Mouse (Mus musculus) kidney, postnatal 0 days (tissue): ENCODE results near the gene Caprin1. TPM values are rescaled to one million over a fixed set of nuclear protein-coding genes. Genes with fewer than 3 reads are reported as not detected.
A peak's percentile ranks its signal among the peaks of the same experiment; 100 is the strongest.

ENCODE experiments used
- ATAC-seq: fragments of 200-750 bp; cut with Nextera tagmentation; replicated peaks from 2 replicates; pipeline ENCODE4 v1.8.0; 2017; ENCODE audit warnings: low read depth, moderate number of reproducible peaks, moderate TSS enrichment, moderate library complexity; ENCODE audit not compliant: low FRiP score
- DNase-seq: peaks from one replicate; pipeline ENCODE4 v3.0.0-alpha.2; 2016; ENCODE audit warnings: low spot score
- H3K27ac ChIP-seq: fragments of 300-500 bp; sonication (generic); 2 replicates; pipeline ENCODE4 v1.5.1; 2014; ENCODE audit warnings: mild to moderate bottlenecking
- H3K27me3 ChIP-seq: fragments of 300-500 bp; sonication (generic); 2 replicates; pipeline ENCODE4 v1.6.1; 2014; ENCODE audit warnings: low read length, mixed read lengths; ENCODE audit not compliant: insufficient read depth
- H3K36me3 ChIP-seq: fragments of 300-500 bp; sonication (generic); 2 replicates; pipeline ENCODE4 v1.6.1; 2014; ENCODE audit warnings: low read length, mixed read lengths; ENCODE audit not compliant: insufficient read depth
- H3K4me1 ChIP-seq: fragments of 300-500 bp; sonication (generic); replicated peaks from 2 replicates; pipeline ENCODE4 v1.6.1; 2014; ENCODE audit warnings: antibody characterized with exemption, low read length, mixed read lengths; ENCODE audit not compliant: insufficient read depth
- H3K4me2 ChIP-seq: fragments of 300-500 bp; sonication (generic); 2 replicates; pipeline ENCODE4 v1.6.1; 2014; ENCODE audit warnings: mild to moderate bottlenecking, low read length, moderate library complexity, mixed read lengths
- H3K4me3 ChIP-seq: fragments of 300-500 bp; sonication (generic); replicated peaks from 2 replicates; pipeline ENCODE4 v1.5.1; 2014; ENCODE audit warnings: low read depth, low read length
- H3K9ac ChIP-seq: fragments of 300-500 bp; sonication (generic); 2 replicates; pipeline ENCODE4 v1.6.1; 2014; ENCODE audit warnings: low read depth, low read length
- H3K9me3 ChIP-seq: fragments of 300-500 bp; sonication (generic); replicated peaks from 2 replicates; pipeline ENCODE4 v1.6.1; 2016; ENCODE audit warnings: low read length, inconsistent platforms, mixed read lengths
- CTCF ChIP-seq: IDR thresholded peaks from 2 replicates; pipeline ENCODE4 v1.5.1; 2016; ENCODE audit warnings: antibody characterized with exemption, low read depth, mild to moderate bottlenecking, moderate library complexity
- WGBS: fragments of 180-500 bp; shearing (Covaris S2); extraction: QIAGEN DNeasy Blood & Tissue Kit; methylation state at CpG from one replicate; pipeline ENCODE4 v1.1.7; 2014; 5-methylcytosine and 5-hydroxymethylcytosine counted together
- polyA plus RNA-seq: library from polyadenylated mRNA; unstranded; fragments of >200 nt; fragmentation: Nextera tagmentation; extraction: Ambion mirVana; gene quantifications from 2 replicates; pipeline ENCODE4 v1.2.1, GENCODE M21; 2015

The Caprin1 gene
- polyA plus RNA-seq, result 206 and 215 TPM in 2 replicates

GRCm38 (mm10) chr2:103797491-103798009 lies at the start of gene Caprin1:
TSS of gene Caprin1 (minus strand) at chr2:103797649.
- whole genome bisulfite sequencing, result under 1% methylated on average over 33 of the region's 33 CpGs
- H3K4me1 ChIP-seq, result 0 out of 2 replicates have a peak, but pooled peaks cover 10% of the 10 kb centered on the region
- peak; percentile 94 for ATAC-seq
- H3K27me3 ChIP-seq, result no peaks in the 10 kb centered on the region
- peak within 1 kb of the TSS; percentile 100 for H3K27ac ChIP-seq
- peak within 1 kb of the TSS; percentile 97 for H3K9ac ChIP-seq
- no peaks in the 10 kb centered on the region for H3K9me3 ChIP-seq
- H3K36me3 ChIP-seq, result no peaks in the 10 kb centered on the region
- peak within 1 kb of the TSS; percentile 87 for H3K4me3 ChIP-seq
- TF ChIP-seq CTCF, result no peak
- DNase-seq, result peak; percentile 98
- H3K4me2 ChIP-seq, result peak within 1 kb of the TSS; percentile 64

DNA sequence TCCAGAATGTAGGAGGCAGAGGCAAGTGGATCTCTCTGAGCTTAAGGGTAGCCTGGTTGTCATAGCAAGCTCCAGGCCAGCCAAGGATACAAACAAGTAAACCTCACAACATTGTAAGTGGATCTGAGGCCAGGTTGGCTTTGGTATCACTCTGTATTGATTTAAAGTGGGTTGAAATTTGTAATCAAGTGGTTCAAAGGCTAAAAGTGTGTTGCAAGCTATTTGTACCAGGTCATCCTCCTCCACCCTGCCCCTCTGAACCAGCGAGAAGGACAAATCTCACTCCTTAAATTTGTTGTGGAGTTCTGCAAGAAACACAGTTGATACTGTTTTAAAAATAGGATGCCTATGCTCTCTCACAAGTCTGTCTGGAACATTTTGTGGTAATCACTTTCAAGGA lies 49.4 kb upstream of the Caprin1 start:
- no peak overlapping the region for H3K4me3 ChIP-seq
- WGBS, result 89% methylated on average over 1 of the region's 1 CpGs
- ATAC-seq (no peak), DNase-seq (no peak)
- H3K36me3 ChIP-seq, result no peaks in the 10 kb centered on the region
- no peaks in the 10 kb centered on the region for H3K4me1 ChIP-seq
- H3K27me3 ChIP-seq, result no peaks in the 10 kb centered on the region
- H3K27ac ChIP-seq, result no peak overlapping the region
- no peak overlapping the region for H3K4me2 ChIP-seq
- no peak for TF ChIP-seq CTCF
- H3K9ac ChIP-seq, result no peak overlapping the region
- no peaks in the 10 kb centered on the region for H3K9me3 ChIP-seq

- no peak overlapping the region for H3K9ac ChIP-seq
- ATAC-seq, result no peak
- 92% methylated on average over 4 of the region's 4 CpGs for WGBS
- H3K27ac ChIP-seq, result no peak overlapping the region
- no peaks in the 10 kb centered on the region for H3K4me1 ChIP-seq
- H3K4me2 ChIP-seq, result no peak overlapping the region
- H3K36me3 ChIP-seq, result no peaks in the 10 kb centered on the region
- H3K27me3 ChIP-seq, result no peaks in the 10 kb centered on the region
- H3K4me3 ChIP-seq, result no peak overlapping the region
- H3K9me3 ChIP-seq, result no peaks in the 10 kb centered on the region
- no peak for TF ChIP-seq CTCF
- no peak for DNase-seq
Measured at GRCm38 (mm10) chr2:103846271-103846670, 48.8 kb upstream of the Caprin1 start.

DNA sequence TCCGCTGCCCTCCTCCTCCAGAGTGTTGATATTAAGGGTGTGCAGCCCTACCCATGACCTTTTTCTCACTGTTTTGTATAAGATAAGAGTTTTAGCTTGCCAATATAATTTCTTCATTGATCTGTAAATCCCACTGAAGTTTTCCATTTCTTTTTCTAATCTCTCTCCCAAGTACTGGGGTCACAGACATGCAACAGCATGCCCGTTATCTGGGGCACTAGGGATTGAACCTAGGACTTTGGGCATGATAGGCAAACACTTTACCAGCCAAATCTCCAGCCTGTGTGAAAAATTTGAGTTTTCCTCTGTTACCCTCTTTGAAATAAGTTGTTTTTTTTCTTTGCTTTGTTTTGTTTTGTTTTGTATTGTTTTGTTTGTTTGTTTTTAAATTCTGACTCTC lies 46.6 kb upstream of the Caprin1 start:
- H3K27ac ChIP-seq, result no peak overlapping the region
- no peak for DNase-seq
- no peak overlapping the region for H3K9ac ChIP-seq
- no peaks in the 10 kb centered on the region for H3K36me3 ChIP-seq
- H3K4me2 ChIP-seq, result no peak overlapping the region
- no peaks in the 10 kb centered on the region for H3K9me3 ChIP-seq
- H3K4me1 ChIP-seq, result no peaks in the 10 kb centered on the region
- no peak for TF ChIP-seq CTCF
- 80% methylated on average over 2 of the region's 2 CpGs for WGBS
- H3K4me3 ChIP-seq, result no peak overlapping the region
- H3K27me3 ChIP-seq, result no peaks in the 10 kb centered on the region
- no peak for ATAC-seq

DNA sequence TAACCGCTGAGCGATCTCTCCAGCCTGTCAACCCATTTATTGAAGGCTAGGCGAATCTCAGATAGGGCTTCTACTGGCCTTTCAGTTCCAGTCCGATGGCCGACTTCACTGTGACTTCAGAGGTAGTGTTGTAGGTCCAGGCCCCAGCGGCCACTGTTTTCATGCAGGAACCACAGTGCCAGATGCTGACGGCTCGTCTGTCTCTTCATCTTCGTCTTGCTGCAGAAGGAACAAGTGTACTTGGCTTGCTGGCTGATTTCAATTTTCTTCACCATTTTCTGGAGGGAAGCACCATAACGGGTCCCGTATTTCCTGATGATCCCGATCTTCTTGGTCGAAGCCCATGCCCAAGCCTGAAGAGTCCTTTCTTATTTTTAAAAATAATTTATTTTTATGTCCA lies 45.9 kb upstream of the Caprin1 start:
- ATAC-seq (no peak), DNase-seq (no peak)
- 96% methylated on average over 13 of the region's 13 CpGs for WGBS
- Histone ChIP-seq H3K27ac (no peak overlapping the region), H3K4me2 (no peak overlapping the region), H3K9ac (no peak overlapping the region), H3K36me3 (no peaks in the 10 kb centered on the region), H3K9me3 (no peaks in the 10 kb centered on the region), H3K4me1 (no peaks in the 10 kb centered on the region), H3K27me3 (no peaks in the 10 kb centered on the region), H3K4me3 (no peak overlapping the region)
- no peak for TF ChIP-seq CTCF

- Histone ChIP-seq H3K4me3 (no peak overlapping the region), H3K4me1 (no peaks in the 10 kb centered on the region), H3K36me3 (no peaks in the 10 kb centered on the region), H3K4me2 (no peak overlapping the region), H3K27ac (no peak overlapping the region), H3K9me3 (no peaks in the 10 kb centered on the region), H3K9ac (no peak overlapping the region), H3K27me3 (no peaks in the 10 kb centered on the region)
- DNase-seq, result no peak
- TF ChIP-seq CTCF, result no peak
- no peak for ATAC-seq
- WGBS, result 80% methylated on average over 4 of the region's 5 CpGs
Measured at GRCm38 (mm10) chr2:103842299-103842698, 44.9 kb upstream of the Caprin1 start.

DNA sequence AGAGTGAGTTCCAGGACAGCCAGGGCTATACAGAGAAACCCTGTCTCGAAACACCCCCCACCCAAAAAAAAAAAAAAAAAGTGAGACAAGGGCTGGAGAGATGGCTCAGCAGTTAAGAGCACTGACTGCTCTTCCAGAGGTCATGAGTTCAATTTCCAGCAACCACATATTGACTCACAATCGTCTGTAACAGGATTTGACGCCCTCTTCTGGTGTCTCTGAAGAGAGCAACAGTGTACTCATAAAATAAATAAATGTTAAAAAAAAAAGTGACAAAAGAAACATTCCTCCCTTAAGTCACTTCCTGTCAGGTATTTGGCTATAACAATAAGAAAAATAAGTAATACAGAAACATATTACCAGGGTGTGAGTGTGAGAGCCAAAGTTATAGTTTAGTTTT lies 41.0 kb upstream of the Caprin1 start:
- no peaks in the 10 kb centered on the region for H3K4me1 ChIP-seq
- no peak for ATAC-seq
- H3K9ac ChIP-seq, result no peak overlapping the region
- no peaks in the 10 kb centered on the region for H3K27me3 ChIP-seq
- no peak overlapping the region for H3K4me3 ChIP-seq
- no peaks in the 10 kb centered on the region for H3K36me3 ChIP-seq
- DNase-seq, result no peak
- WGBS, result 70% methylated on average over 3 of the region's 3 CpGs
- no peak overlapping the region for H3K4me2 ChIP-seq
- peak; percentile 29 for TF ChIP-seq CTCF
- no peak overlapping the region for H3K27ac ChIP-seq
- no peaks in the 10 kb centered on the region for H3K9me3 ChIP-seq
